11 mouse cellular contexts compared by ENCODE assay signal in the genomic region with DNA sequence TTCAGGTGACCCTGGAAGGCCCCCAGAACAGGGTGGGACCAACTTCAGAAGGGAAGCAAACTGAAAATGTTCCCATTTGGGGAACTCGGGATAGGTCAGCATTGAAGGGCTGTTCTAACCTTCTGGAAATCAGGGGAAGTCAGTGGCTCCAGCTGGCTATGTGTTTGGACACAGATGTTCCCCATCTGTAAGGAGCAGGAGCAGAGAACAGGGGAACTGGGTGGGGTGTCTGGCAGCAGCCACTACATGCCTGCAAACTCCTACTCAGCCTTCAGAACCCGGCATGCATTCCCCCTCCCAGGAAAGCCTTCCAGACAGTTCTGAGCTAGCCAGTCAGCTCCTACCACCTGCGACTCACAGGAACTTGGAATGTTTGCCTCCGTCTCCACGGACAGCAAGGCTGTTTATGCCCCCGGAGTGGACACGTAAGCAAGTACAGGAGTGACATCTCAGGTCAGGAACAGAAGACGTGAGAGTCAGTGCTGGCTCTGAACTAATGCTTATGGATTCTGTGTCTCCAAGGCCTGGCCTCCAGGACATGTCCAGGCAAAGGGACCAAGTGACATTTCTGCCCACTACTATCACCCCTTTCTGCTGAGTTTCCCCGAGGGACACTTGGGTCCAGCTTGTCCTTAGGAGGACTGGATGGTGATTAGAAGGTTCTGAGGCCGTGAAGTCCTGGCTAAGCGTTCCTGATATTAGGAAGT.
DNase-seq lines count a peak whose midpoint lies in the region; ATAC-seq and TF ChIP-seq lines count a peak whose summit lies in the region.
"Had no signal": no experiment of that assay in that cellular context is flagged by ENCODE, and none has a peak within 500 bp of the region (broad histone marks: within the 10 kb centered on the region; RNA-seq: fewer than 3 reads in every experiment).

No protein-coding gene starts in this region.

- H3K27me3 ChIP-seq in heart, embryonic 11.5 days (ENCODE audit: control insufficient read depth, insufficient read depth, low read length), result no peaks in the 10 kb centered on the region
- H3K27me3 ChIP-seq in intestine, embryonic 14.5 days (replicated peaks; ENCODE audit: control insufficient read depth, insufficient read depth, low read length), result no peaks in the 10 kb centered on the region
- H3K27me3 ChIP-seq in stomach, postnatal 0 days (ENCODE audit: control insufficient read depth, insufficient read depth, low read length), result no peaks in the 10 kb centered on the region
- H3K27me3 ChIP-seq: limb, embryonic 12.5 days had no signal

- no peak overlapping the region for H3K27ac ChIP-seq in heart, embryonic 11.5 days (ENCODE audit: low read depth, low read length)
- peak overlapping the region; percentile 45; the same call in 1 of the 2 replicates for H3K27ac ChIP-seq in intestine, embryonic 14.5 days (ENCODE audit: low read depth)
- peak overlapping the region; percentile 61 for H3K27ac ChIP-seq in stomach, postnatal 0 days (replicated peaks)
- H3K27ac ChIP-seq: limb, embryonic 12.5 days had no signal

- TF ChIP-seq CTCF in stomach, postnatal 0 days (IDR thresholded peaks at IDR 0.05; ENCODE audit: low read depth), result no peak

- TF ChIP-seq EP300 in stomach, postnatal 0 days (optimal IDR thresholded peaks at IDR 0.05), result no peak

- ATAC-seq in heart, embryonic 11.5 days (replicated peaks; ENCODE audit: insufficient number of reproducible peaks, low FRiP score, low TSS enrichment), result no peak
- no peak for ATAC-seq in intestine, embryonic 14.5 days (replicated peaks; ENCODE audit: low FRiP score, low TSS enrichment, low read depth)
- peak; percentile 9; the same call in 1 of the 2 replicates for ATAC-seq in stomach, postnatal 0 days (ENCODE audit: low FRiP score, low TSS enrichment)
- no peak for ATAC-seq in granulocyte monocyte progenitor cell, adult 5-6 weeks (replicated peaks; ENCODE audit: poor library complexity, severe bottlenecking)

- H3K4me3 ChIP-seq in heart, embryonic 11.5 days (ENCODE audit: low read depth, low read length), result no peak overlapping the region
- H3K4me3 ChIP-seq in intestine, embryonic 14.5 days (ENCODE audit: low read depth, low read length), result no peak overlapping the region
- H3K4me3 ChIP-seq in stomach, postnatal 0 days (ENCODE audit: low read depth, low read length), result no peak overlapping the region
- H3K4me3 ChIP-seq: limb, embryonic 12.5 days had no signal

- H3K4me1 ChIP-seq in heart, embryonic 11.5 days (ENCODE audit: control insufficient read depth, insufficient read depth, low read length), result peaks cover 12% of the 10 kb centered on the region
- peaks cover 16% of the 10 kb centered on the region for H3K4me1 ChIP-seq in intestine, embryonic 14.5 days (replicated peaks; ENCODE audit: control insufficient read depth, insufficient read depth, low read length)
- no peaks in the 10 kb centered on the region for H3K4me1 ChIP-seq in stomach, postnatal 0 days (replicated peaks; ENCODE audit: control insufficient read depth, insufficient read depth)

- peak; percentile 98 for DNase-seq in heart, adult 11 months
- peak; percentile 57 for DNase-seq in urinary bladder, postnatal 14 days (ENCODE audit: low spot score)
- no peak for DNase-seq in urinary bladder, postnatal 4 days (ENCODE audit: low spot score in 2 of 2)
- DNase-seq in intestine, embryonic 14.5 days (ENCODE audit: low spot score), result no peak
- no peak for DNase-seq in stomach, postnatal 0 days (ENCODE audit: low spot score)
- no peak for DNase-seq in adrenal gland, adult 18-20 months (ENCODE audit: low spot score in 2 of 2)
- DNase-seq: cerebellum, postnatal 25 days; layer of hippocampus, postnatal 36 days had no signal

- H3K36me3 ChIP-seq in heart, embryonic 11.5 days (ENCODE audit: control insufficient read depth, insufficient read depth, low read length), result no peaks in the 10 kb centered on the region
- H3K36me3 ChIP-seq in intestine, embryonic 14.5 days (ENCODE audit: control insufficient read depth, insufficient read depth, low read length), result no peaks in the 10 kb centered on the region
- H3K36me3 ChIP-seq in stomach, postnatal 0 days (ENCODE audit: control insufficient read depth, insufficient read depth, low read length), result no peaks in the 10 kb centered on the region
- H3K36me3 ChIP-seq: limb, embryonic 12.5 days had no signal

- WGBS in heart, embryonic 11.5 days (ENCODE audit: insufficient replicate concordance), result 84% methylated on average over 11 of the region's 11 CpGs
- 66% methylated on average over 11 of the region's 11 CpGs for WGBS in intestine, embryonic 14.5 days
- 63% methylated on average over 11 of the region's 11 CpGs for WGBS in stomach, postnatal 0 days

- no peaks in the 10 kb centered on the region for H3K9me3 ChIP-seq in heart, embryonic 11.5 days (replicated peaks; ENCODE audit: control insufficient read depth, low read length)
- H3K9me3 ChIP-seq in intestine, embryonic 14.5 days (ENCODE audit: control insufficient read depth, low read length), result no peaks in the 10 kb centered on the region
- H3K9me3 ChIP-seq in stomach, postnatal 0 days (ENCODE audit: control insufficient read depth, low read length), result no peaks in the 10 kb centered on the region
- H3K9me3 ChIP-seq: limb, embryonic 12.5 days had no signal

- H3K9ac ChIP-seq in heart, embryonic 11.5 days (ENCODE audit: low read depth, low read length), result no peak overlapping the region
- H3K9ac ChIP-seq in intestine, embryonic 14.5 days (ENCODE audit: low read length), result no peak overlapping the region
- H3K9ac ChIP-seq in stomach, postnatal 0 days (ENCODE audit: low read length), result no peak overlapping the region
- H3K9ac ChIP-seq: limb, embryonic 12.5 days had no signal

- no peak overlapping the region for H3K4me2 ChIP-seq in heart, embryonic 11.5 days
- H3K4me2 ChIP-seq in intestine, embryonic 14.5 days (ENCODE audit: low read length), result no peak overlapping the region
- no peak overlapping the region for H3K4me2 ChIP-seq in stomach, postnatal 0 days (replicated peaks; ENCODE audit: low read depth)
- H3K4me2 ChIP-seq: limb, embryonic 12.5 days had no signal

Comparison
In these comparisons a context has a peak if more than half of its experiments do, and no peak if none do; other contexts are left out.
1. DNase-seq: peak in heart, adult 11 months (single experiment) and urinary bladder, postnatal 14 days (single experiment); none in urinary bladder, postnatal 4 days (0 of 2), intestine, embryonic 14.5 days (single experiment), stomach, postnatal 0 days (single experiment) and adrenal gland, adult 18-20 months (0 of 2).